Mouse (Mus musculus) liver, adult 2 months (tissue): ENCODE measurements around the gene Art4.

ENCODE experiments used
- CTCF ChIP-seq: fragments of 200-500 bp; IDR thresholded peaks from 2 replicates; pipeline ENCODE4 v1.5.1; 2011; ENCODE audit warnings: low read depth, low read length, control low read depth
- POLR2A ChIP-seq: fragments of 200-500 bp; IDR thresholded peaks from 2 replicates; pipeline ENCODE4 v1.6.1; 2011; ENCODE audit warnings: low read length, control low read depth; ENCODE audit not compliant: insufficient read depth; ENCODE audit errors: extremely low read depth

DNA sequence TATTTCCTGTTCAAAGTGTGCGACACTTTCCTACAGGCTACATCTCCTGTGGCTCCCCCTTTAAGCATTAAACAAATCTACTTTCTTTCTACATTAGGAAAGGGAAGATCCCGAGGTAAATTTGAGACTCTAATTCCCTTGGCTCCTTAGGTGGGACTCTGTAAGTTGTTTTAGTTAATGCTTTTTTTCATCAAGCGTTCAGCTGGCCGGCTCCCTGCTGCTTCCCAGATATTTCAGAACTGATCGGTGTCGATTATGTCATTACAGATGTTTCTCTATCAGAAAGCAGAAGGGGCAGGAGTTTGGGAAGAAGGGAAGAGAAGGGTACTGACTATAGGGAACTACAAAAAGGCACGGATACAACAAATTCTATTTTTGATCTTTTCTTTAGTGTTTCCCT, 30.4 kb downstream of the Art4 start:
- no peak for TF ChIP-seq CTCF
- no peak for TF ChIP-seq POLR2A
